Mouse (Mus musculus): ENCODE measurements around the gene Sbno1. TPM values are rescaled to one million over a fixed set of nuclear protein-coding genes. Genes with fewer than 3 reads are reported as not detected.
"Not testable (repeated sequence)": the region's sequence is repeated elsewhere in the genome, so short reads cannot be mapped to it uniquely, and the experiment has no call there.

The Sbno1 gene
- polyA plus RNA-seq, 1 experiment from 2014 or later = 102 TPM

- no peak overlapping the region for H3K27ac ChIP-seq
- peaks cover 63% of the 10 kb centered on the region for H3K36me3 ChIP-seq (replicated peaks)
- no peak overlapping the region for H3K9ac ChIP-seq
- H3K4me1 ChIP-seq = no peaks in the 10 kb centered on the region
- H3K27me3 ChIP-seq (replicated peaks) = no peaks in the 10 kb centered on the region
- no peaks in the 10 kb centered on the region for H3K9me3 ChIP-seq
- no peak overlapping the region for H3K4me2 ChIP-seq
- no peak for ATAC-seq (replicated peaks)
- WGBS = 92% methylated on average over 7 of the region's 7 CpGs
- no peak overlapping the region for H3K4me3 ChIP-seq
Observed at GRCm38 (mm10) chr5:124393726-124394125, 32.1 kb downstream of the Sbno1 start.

- Histone ChIP-seq H3K27ac (no peak overlapping the region), H3K4me3 (no peak overlapping the region), H3K4me1 (no peaks in the 10 kb centered on the region), H3K4me2 (no peak overlapping the region), H3K9ac (no peak overlapping the region), H3K27me3 (replicated peaks) (no peaks in the 10 kb centered on the region), H3K36me3 (replicated peaks) (peaks cover 63% of the 10 kb centered on the region), H3K9me3 (no peaks in the 10 kb centered on the region)
- 99% methylated on average over 4 of the region's 4 CpGs for WGBS
- no peak for ATAC-seq (replicated peaks)
Observed at GRCm38 (mm10) chr5:124392412-124392811, 33.4 kb downstream of the Sbno1 start.

- Histone ChIP-seq H3K4me3 (no peak overlapping the region), H3K36me3 (replicated peaks) (peaks cover 70% of the 10 kb centered on the region), H3K9me3 (no peaks in the 10 kb centered on the region), H3K9ac (no peak overlapping the region), H3K27me3 (replicated peaks) (no peaks in the 10 kb centered on the region), H3K4me1 (no peaks in the 10 kb centered on the region), H3K4me2 (no peak overlapping the region), H3K27ac (no peak overlapping the region)
- ATAC-seq (replicated peaks) = no peak
- WGBS = 79% methylated on average over 5 of the region's 5 CpGs
Observed at GRCm38 (mm10) chr5:124387932-124388331, 37.9 kb downstream of the Sbno1 start.

- Histone ChIP-seq H3K4me2 (no peak overlapping the region), H3K27ac (no peak overlapping the region), H3K4me3 (no peak overlapping the region), H3K36me3 (replicated peaks) (peaks cover 73% of the 10 kb centered on the region), H3K9me3 (no peaks in the 10 kb centered on the region), H3K9ac (no peak overlapping the region), H3K4me1 (no peaks in the 10 kb centered on the region), H3K27me3 (replicated peaks) (no peaks in the 10 kb centered on the region)
- no peak for ATAC-seq (replicated peaks)
- 100% methylated on average over 1 of the region's 1 CpGs for WGBS
Observed at GRCm38 (mm10) chr5:124380121-124380520, 45.7 kb downstream of the Sbno1 start.

GRCm38 (mm10) chr5:124377149-124377548 lies 48.7 kb downstream of the Sbno1 start:
- no peaks in the 10 kb centered on the region for H3K27me3 ChIP-seq (replicated peaks)
- ATAC-seq (replicated peaks) = no peak
- H3K4me2 ChIP-seq = no peak overlapping the region
- H3K9me3 ChIP-seq = no peaks in the 10 kb centered on the region
- H3K9ac ChIP-seq = no peak overlapping the region
- H3K4me3 ChIP-seq = no peak overlapping the region
- 86% methylated on average over 4 of the region's 4 CpGs for WGBS
- H3K4me1 ChIP-seq = no peaks in the 10 kb centered on the region
- peaks cover 71% of the 10 kb centered on the region for H3K36me3 ChIP-seq (replicated peaks)
- no peak overlapping the region for H3K27ac ChIP-seq

- 91% methylated on average over 1 of the region's 1 CpGs for WGBS
- H3K36me3 ChIP-seq (replicated peaks) = peaks cover 65% of the 10 kb centered on the region
Observed at GRCm38 (mm10) chr5:124376401-124376800, 49.4 kb downstream of the Sbno1 start.

GRCm38 (mm10) chr5:124374298-124374697 lies 51.5 kb downstream of the Sbno1 start:
- H3K9ac ChIP-seq = no peak overlapping the region
- H3K4me1 ChIP-seq = no peaks in the 10 kb centered on the region
- no peak overlapping the region for H3K4me2 ChIP-seq
- no peak for ATAC-seq (replicated peaks)
- no peak overlapping the region for H3K27ac ChIP-seq
- no peak overlapping the region for H3K4me3 ChIP-seq
- no peaks in the 10 kb centered on the region for H3K9me3 ChIP-seq
- WGBS = 94% methylated on average over 7 of the region's 7 CpGs
- peaks cover 67% of the 10 kb centered on the region for H3K36me3 ChIP-seq (replicated peaks)
- H3K27me3 ChIP-seq (replicated peaks) = no peaks in the 10 kb centered on the region

More at GRCm38 (mm10) chr5:124376401-124376800, 49.4 kb downstream of the Sbno1 start:
- Histone ChIP-seq H3K27me3 (replicated peaks) (no peaks in the 10 kb centered on the region), H3K27ac (no peak overlapping the region), H3K4me1 (no peaks in the 10 kb centered on the region), H3K4me2 (no peak overlapping the region), H3K9me3 (no peaks in the 10 kb centered on the region), H3K9ac (no peak overlapping the region), H3K4me3 (no peak overlapping the region)
- ATAC-seq (replicated peaks) = no peak

- no peaks in the 10 kb centered on the region for H3K4me1 ChIP-seq
- no peak for ATAC-seq (replicated peaks)
- no peak overlapping the region for H3K9ac ChIP-seq
- H3K4me2 ChIP-seq = no peak overlapping the region
- H3K4me3 ChIP-seq = no peak overlapping the region
- H3K36me3 ChIP-seq (replicated peaks) = peaks cover 19% of the 10 kb centered on the region
- no peaks in the 10 kb centered on the region for H3K9me3 ChIP-seq
- no peak overlapping the region for H3K27ac ChIP-seq
- no peaks in the 10 kb centered on the region for H3K27me3 ChIP-seq (replicated peaks)
- 85% methylated on average over 3 of the region's 3 CpGs for WGBS
Observed at GRCm38 (mm10) chr5:124366721-124367120, 59.1 kb downstream of the Sbno1 start.

- H3K27me3 ChIP-seq (replicated peaks) = no peaks in the 10 kb centered on the region
- H3K36me3 ChIP-seq (replicated peaks) = peaks cover 12% of the 10 kb centered on the region; the same call in 1 of the 2 replicates
- H3K4me2 ChIP-seq = no peak overlapping the region
- H3K9ac ChIP-seq = no peak overlapping the region
- no peak overlapping the region for H3K27ac ChIP-seq
- 90% methylated on average over 2 of the region's 2 CpGs for WGBS
- H3K9me3 ChIP-seq = no peaks in the 10 kb centered on the region
- no peak for ATAC-seq (replicated peaks)
- H3K4me3 ChIP-seq = no peak overlapping the region
- H3K4me1 ChIP-seq = no peaks in the 10 kb centered on the region
Observed at GRCm38 (mm10) chr5:124365754-124366153, 60.0 kb downstream of the Sbno1 start.

GRCm38 (mm10) chr5:124364173-124364918 lies 61.5 kb downstream of the Sbno1 start:
- H3K9ac ChIP-seq = no peak overlapping the region
- no peak overlapping the region for H3K4me2 ChIP-seq
- no peaks in the 10 kb centered on the region for H3K4me1 ChIP-seq
- H3K36me3 ChIP-seq (replicated peaks) = 0 out of 2 replicates have a peak, but pooled peaks cover 3% of the 10 kb centered on the region
- no peaks in the 10 kb centered on the region for H3K27me3 ChIP-seq (replicated peaks)
- no peak overlapping the region for H3K4me3 ChIP-seq
- H3K9me3 ChIP-seq = no peaks in the 10 kb centered on the region
- WGBS = 72% methylated on average over 6 of the region's 6 CpGs
- no peak overlapping the region for H3K27ac ChIP-seq
- ATAC-seq (replicated peaks) = no peak

GRCm38 (mm10) chr5:124362982-124363381 lies 62.8 kb downstream of the Sbno1 start, which contains the start of gene Cdk2ap1:
TSS of gene Cdk2ap1 (minus strand) at chr5:124363082.
- not testable (repeated sequence) for H3K4me1 ChIP-seq; H3K9me3 ChIP-seq; H3K27ac ChIP-seq; ATAC-seq (replicated peaks); H3K27me3 ChIP-seq (replicated peaks); H3K4me2 ChIP-seq; H3K4me3 ChIP-seq; H3K36me3 ChIP-seq (replicated peaks); H3K9ac ChIP-seq
- WGBS = 95% methylated on average over 5 of the region's 5 CpGs

GRCm38 (mm10) chr5:124359641-124360040 lies 66.2 kb downstream of the Sbno1 start:
- no peak overlapping the region for H3K27ac ChIP-seq
- ATAC-seq (replicated peaks) = no peak
- 77% methylated on average over 2 of the region's 2 CpGs for WGBS

GRCm38 (mm10) chr5:124356695-124357094 lies 69.1 kb downstream of the Sbno1 start:
- H3K4me1 ChIP-seq = peaks cover 19% of the 10 kb centered on the region
- WGBS = 45% methylated on average over 3 of the region's 3 CpGs
- H3K27me3 ChIP-seq (replicated peaks) = no peaks in the 10 kb centered on the region
- H3K9me3 ChIP-seq = no peaks in the 10 kb centered on the region
- no peaks in the 10 kb centered on the region for H3K36me3 ChIP-seq (replicated peaks)
- no peak overlapping the region for H3K4me2 ChIP-seq
- no peak for ATAC-seq (replicated peaks)
- no peak overlapping the region for H3K9ac ChIP-seq
- no peak overlapping the region for H3K4me3 ChIP-seq
- no peak overlapping the region for H3K27ac ChIP-seq

More at GRCm38 (mm10) chr5:124359641-124360040, 66.2 kb downstream of the Sbno1 start:
- no peak overlapping the region for H3K9ac ChIP-seq
- no peak overlapping the region for H3K4me3 ChIP-seq
- H3K4me2 ChIP-seq = no peak overlapping the region
- H3K9me3 ChIP-seq = no peaks in the 10 kb centered on the region
- no peaks in the 10 kb centered on the region for H3K36me3 ChIP-seq (replicated peaks)
- no peaks in the 10 kb centered on the region for H3K27me3 ChIP-seq (replicated peaks)
- peaks cover 6% of the 10 kb centered on the region for H3K4me1 ChIP-seq
